Mouse (Mus musculus) 3T3-L1 (cell line): ENCODE data around the gene Prss27.
"Not testable (repeated sequence)": the region's sequence is repeated elsewhere in the genome, so short reads cannot be mapped to it uniquely, and the experiment has no call there.

Experiments
- DNase-seq: peaks from one replicate; pipeline ENCODE4 v3.0.0-alpha.2; 2015; ENCODE audit warnings: low read depth, low spot score

Gene Prss27

GRCm38 (mm10) chr17:24030551-24030950 is 7.4 kb upstream of the Prss27 start:
- no peak for DNase-seq

GRCm38 (mm10) chr17:24035087-24035486 is 2.9 kb upstream of the Prss27 start:
- peak; percentile 98 for DNase-seq

- no peak for DNase-seq
Observed at GRCm38 (mm10) chr17:24036954-24037353, 990 bp upstream of the Prss27 start.

- no peak for DNase-seq
Observed at GRCm38 (mm10) chr17:24037360-24037759, 584 bp upstream of the Prss27 start.

GRCm38 (mm10) chr17:24044482-24044881 is 6.5 kb downstream of the Prss27 start:
- no peak for DNase-seq

- no peak for DNase-seq
Observed at GRCm38 (mm10) chr17:24045608-24046007, 7.7 kb downstream of the Prss27 start.

- no peak for DNase-seq
Observed at GRCm38 (mm10) chr17:24046026-24046425, 8.1 kb downstream of the Prss27 start.

- DNase-seq = no peak
Observed at GRCm38 (mm10) chr17:24048053-24048452, 10.1 kb downstream of the Prss27 start.

- no peak for DNase-seq
Observed at GRCm38 (mm10) chr17:24049008-24049407, 11.1 kb downstream of the Prss27 start.

GRCm38 (mm10) chr17:24056636-24057625 is 19.0 kb downstream of the Prss27 start:
- no peak for DNase-seq

- peak; percentile 55 for DNase-seq
Observed at GRCm38 (mm10) chr17:24057730-24058245, 19.8 kb downstream of the Prss27 start.

- peak; percentile 20 for DNase-seq
Observed at GRCm38 (mm10) chr17:24062459-24063155, 24.7 kb downstream of the Prss27 start.

- DNase-seq = peak; percentile 87
Observed at GRCm38 (mm10) chr17:24068271-24068670, 30.3 kb downstream of the Prss27 start.

- DNase-seq = no peak
Observed at GRCm38 (mm10) chr17:24069531-24069930, 31.6 kb downstream of the Prss27 start.

GRCm38 (mm10) chr17:24072919-24073696 is 35.2 kb downstream of the Prss27 start, which contains the start of gene Kctd5:
Gene Kctd5 (minus strand): TSS chr17:24073485.
- DNase-seq = peak; percentile 97

GRCm38 (mm10) chr17:24077101-24077500 is 39.2 kb downstream of the Prss27 start:
- no peak for DNase-seq

- no peak for DNase-seq
Observed at GRCm38 (mm10) chr17:24084593-24084992, 46.6 kb downstream of the Prss27 start.

GRCm38 (mm10) chr17:24086399-24086798 is 48.5 kb downstream of the Prss27 start:
- DNase-seq = not testable (repeated sequence)

- DNase-seq = no peak
Observed at GRCm38 (mm10) chr17:24090575-24090974, 52.6 kb downstream of the Prss27 start.
